Mouse (Mus musculus): Measurements from ENCODE around the gene Mgat1.

DNA sequence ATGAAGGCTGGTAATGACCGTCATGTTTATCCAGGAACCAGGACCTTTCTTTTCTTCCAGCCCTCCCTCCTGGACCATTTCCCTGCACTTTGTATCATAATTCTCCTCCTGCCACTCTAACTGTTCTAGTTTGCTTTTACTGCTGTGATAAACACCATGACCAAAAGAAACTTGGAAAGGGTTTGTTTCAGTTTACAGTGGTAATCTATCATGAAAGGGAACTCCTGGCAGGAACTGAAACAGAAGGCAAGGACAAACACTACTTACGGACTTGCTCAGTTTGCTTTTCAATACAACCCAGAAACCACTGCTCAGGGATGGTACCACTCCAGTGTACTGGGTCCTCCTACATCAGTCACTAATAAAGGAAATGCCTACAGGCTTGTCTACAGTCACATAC lies 6.5 kb upstream of the Mgat1 start:
- TF ChIP-seq CTCF (IDR thresholded peaks at IDR 0.05; ENCODE audit: control insufficient read depth, insufficient read depth, insufficient read length) (no peak), MAX (IDR thresholded peaks at IDR 0.05) (no peak)

All from C2C12 (cell line).